Mouse (Mus musculus) thymus, adult 2 months (tissue): ENCODE data around the gene Synrg.
A peak's percentile ranks its signal among the peaks of the same experiment; 100 is the strongest.

ENCODE experiments used
- CTCF ChIP-seq: fragments of 200-500 bp; IDR thresholded peaks from 2 replicates; pipeline ENCODE4 v1.5.1; 2012; ENCODE audit warnings: mild to moderate bottlenecking, control low read depth, low read length, moderate library complexity, borderline replicate concordance; ENCODE audit not compliant: control insufficient read depth, poor library complexity, insufficient read depth; ENCODE audit errors: extremely low read depth
- POLR2A ChIP-seq: fragments of 200-500 bp; IDR thresholded peaks from 2 replicates; pipeline ENCODE4 v1.6.1; 2012; ENCODE audit warnings: mild to moderate bottlenecking, low read length, control low read depth, moderate library complexity; ENCODE audit not compliant: control insufficient read depth, poor library complexity, insufficient read depth; ENCODE audit errors: extremely low read depth

- TF ChIP-seq CTCF, result peak; percentile 54; the same call in 1 of the 2 replicates
- no peak for TF ChIP-seq POLR2A
Measured at GRCm38 (mm10) chr11:83935986-83936665, 28.1 kb upstream of the Synrg start.
